Mouse (Mus musculus) heart, adult 8-10 months (tissue): ENCODE results near the gene Car6. TPM values are rescaled to one million over a fixed set of nuclear protein-coding genes. Genes with fewer than 3 reads are reported as not detected.

ENCODE experiments used
- DNase-seq: peaks from one replicate; pipeline ENCODE4 v3.0.0; 2022; ENCODE audit warnings: low spot score
- total RNA-seq, 4 experiments: library from RNA; stranded (reverse); gene quantifications; 2 replicates each; pipeline ENCODE4 v1.2.4; 2022

The Car6 gene
- total RNA-seq, 4 experiments from 2014 or later, result 0.29 TPM; not detected in 3

DNA sequence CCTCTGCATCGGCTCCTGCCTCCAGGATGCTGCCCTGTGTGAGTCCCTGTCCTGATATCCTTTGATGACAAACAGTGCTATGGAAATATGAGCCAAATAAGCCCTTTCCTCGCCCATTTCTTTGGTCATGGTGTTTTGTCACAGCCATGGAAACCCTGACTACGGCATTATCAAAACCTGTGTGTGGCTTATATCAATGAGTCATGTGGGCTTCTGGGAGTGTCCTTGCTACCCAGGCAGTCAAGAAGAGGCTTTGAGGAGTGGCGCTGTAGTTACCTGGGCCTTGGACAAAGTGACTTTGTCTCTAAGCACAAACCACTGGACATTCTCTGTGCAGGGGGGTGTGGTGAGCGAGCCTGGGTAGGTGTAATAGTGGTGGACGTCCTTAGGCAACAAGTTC is 8.9 kb downstream of the Car6 start:
- DNase-seq, result no peak

GRCm38 (mm10) chr4:150188236-150188635 is 12.9 kb downstream of the Car6 start:
- DNase-seq, result no peak

GRCm38 (mm10) chr4:150181304-150181703 is 19.8 kb downstream of the Car6 start:
- DNase-seq, result no peak

- DNase-seq, result no peak
Observed at GRCm38 (mm10) chr4:150178131-150178530, 23.0 kb downstream of the Car6 start.

- no peak for DNase-seq
Observed at GRCm38 (mm10) chr4:150177122-150177521, 24.0 kb downstream of the Car6 start.

DNA sequence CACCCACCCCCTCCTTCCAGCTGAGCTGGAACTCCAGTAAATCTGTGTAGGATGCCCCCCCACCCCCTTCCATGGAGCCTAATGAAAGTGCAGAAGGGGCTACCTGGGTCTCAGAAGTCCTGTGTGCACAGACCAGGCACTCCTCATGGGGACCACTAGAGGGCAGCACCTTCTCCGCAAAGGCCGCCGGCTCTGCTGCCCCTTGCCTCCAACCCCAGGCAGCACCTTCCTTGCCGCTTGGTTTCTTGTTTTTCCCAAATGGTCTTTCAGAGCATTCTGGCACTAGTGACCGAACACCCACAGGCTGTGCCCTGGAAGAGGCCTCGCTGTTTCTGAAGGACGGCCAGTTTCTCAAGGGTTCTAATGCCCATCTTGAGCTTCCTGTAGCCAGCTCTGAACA is 24.6 kb downstream of the Car6 start:
- no peak for DNase-seq

DNA sequence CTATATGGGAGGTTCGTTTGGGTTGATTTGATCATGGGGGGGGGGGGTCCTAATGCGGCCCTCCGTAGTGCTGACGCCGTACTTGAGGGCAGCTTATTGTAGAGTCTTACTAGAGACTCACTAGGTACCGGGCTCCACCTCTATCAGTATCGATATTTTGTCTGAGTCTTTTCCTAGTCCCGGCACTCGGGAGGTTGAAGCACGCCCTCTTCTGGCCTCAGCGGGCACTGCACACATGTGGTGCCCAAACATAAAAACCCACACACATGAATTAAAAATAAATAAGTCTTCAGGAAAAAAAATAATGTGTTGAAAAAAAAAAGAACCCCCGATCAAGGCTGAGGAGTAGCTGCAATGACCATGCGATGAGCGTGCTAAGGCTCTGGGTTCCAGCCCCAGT is 27.1 kb downstream of the Car6 start:
- DNase-seq, result no peak

GRCm38 (mm10) chr4:150173281-150173680 is 27.9 kb downstream of the Car6 start:
- DNase-seq, result peak; percentile 17

DNA sequence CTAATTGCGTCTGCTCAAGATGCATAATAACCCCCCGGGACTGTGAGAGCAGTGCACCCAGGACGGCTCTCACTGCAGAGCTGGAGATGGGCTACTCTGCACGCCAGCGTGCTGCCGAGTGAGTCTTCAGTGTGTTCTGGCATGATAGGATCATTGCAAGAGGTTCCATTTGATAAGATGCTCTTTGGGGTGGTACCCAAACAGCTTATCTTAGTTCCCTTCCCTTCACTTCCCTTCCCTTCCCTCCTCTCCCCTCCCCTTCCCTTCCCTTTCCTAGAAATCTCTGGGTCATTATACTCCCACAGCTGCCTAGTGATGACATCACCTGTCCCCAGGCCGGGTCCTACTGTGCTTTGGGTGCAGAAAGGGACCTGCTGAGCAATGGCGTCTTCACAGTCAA is 29.0 kb downstream of the Car6 start:
- DNase-seq, result no peak

DNA sequence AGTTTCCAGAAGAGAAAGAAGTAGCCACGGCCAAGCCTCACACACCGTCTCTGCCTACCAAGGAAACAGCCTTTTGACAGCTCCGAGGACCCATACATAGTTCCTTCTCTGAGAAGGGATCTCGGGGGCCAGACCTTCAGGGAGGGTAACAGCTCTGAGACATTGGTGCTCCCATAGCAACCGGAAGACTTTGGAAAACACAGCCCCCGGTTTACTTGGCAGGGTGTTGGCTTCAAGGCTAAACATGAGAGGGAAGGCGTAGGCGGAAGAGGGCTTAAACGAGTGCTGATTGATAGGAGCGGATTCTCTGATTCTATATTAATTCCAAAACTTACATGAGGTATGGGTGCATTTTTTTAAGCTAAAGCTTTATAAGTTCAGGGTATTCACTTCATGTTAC is 32.7 kb downstream of the Car6 start:
- no peak for DNase-seq

DNA sequence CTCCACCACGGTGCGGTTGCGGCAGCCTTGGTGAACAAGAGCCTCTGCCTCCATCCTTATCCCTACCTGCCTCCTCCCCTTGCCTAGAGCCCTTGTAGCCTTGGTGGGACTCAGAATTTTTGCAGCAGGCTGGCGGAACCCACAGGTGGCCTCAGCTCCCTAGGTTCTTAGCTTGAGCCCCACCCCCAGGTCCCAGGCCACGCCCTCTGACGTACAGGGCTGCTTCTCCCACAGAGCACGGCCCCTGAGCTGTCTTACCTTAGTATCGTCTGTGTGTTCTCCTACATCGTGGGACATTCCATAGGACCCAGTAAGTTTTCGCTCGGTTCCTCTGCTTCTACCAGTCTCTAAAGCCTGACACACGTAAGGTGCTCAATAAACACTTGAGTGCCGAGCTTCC is 36.3 kb downstream of the Car6 start:
- no peak for DNase-seq

DNA sequence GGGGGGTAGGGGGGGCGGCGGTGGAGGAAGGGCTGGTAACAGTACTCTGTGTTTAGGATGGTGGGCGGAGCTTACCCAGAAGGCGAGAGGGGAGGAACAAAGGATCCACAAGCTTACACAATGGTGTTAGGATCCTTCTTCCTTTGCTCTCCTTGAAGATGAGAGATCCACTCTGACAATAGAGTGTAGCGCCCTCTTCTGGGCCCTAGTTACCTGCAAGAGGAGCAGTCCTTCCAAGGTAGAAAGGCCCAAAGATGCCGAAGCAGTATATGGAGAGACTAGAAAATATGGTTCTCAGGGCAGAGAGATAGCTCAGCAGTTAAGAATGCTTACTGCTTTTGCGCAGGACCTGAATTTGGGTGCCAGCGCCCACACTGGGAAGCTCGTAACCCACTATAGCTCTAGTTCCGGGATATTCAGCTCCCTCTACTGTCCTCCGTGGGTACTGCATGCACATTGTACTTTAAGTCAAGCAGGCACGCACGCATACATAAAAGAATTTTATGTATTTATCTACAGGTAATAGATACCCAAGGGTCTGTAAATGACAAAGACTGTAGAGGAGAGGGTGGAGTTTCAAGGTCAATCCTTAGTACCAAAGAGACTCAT is 38.5 kb downstream of the Car6 start:
- DNase-seq, result no peak

GRCm38 (mm10) chr4:150159458-150159857 is 41.7 kb downstream of the Car6 start:
- no peak for DNase-seq

DNA sequence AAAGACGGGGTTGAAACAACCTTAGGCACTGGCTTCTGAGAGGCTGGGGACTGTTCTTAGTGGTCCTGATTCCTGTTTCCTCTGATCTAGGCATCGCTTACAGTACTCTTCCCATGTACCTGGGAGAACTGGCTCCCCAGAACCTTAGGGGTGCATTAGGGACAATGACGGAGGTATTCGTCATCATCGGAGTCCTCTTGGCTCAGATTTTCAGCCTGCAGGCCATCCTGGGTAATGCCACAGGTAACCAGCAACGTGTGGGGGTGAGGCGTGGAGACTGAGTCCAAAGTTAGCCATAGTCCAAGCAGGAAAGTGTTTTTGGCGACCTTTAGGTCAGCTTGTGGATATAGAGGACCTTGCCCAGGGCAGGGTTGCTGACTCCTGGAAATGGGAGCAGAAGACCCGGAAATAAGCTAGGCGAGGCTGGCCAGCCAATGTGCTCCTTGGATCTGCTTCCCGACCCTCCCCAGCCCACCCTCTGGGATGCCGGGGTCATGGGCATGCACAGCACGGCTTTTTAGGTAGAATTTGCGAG is 43.7 kb downstream of the Car6 start:
- no peak for DNase-seq

- no peak for DNase-seq
Observed at GRCm38 (mm10) chr4:150155731-150156130, 45.4 kb downstream of the Car6 start.

- no peak for DNase-seq
Observed at GRCm38 (mm10) chr4:150155301-150155700, 45.8 kb downstream of the Car6 start.

- no peak for DNase-seq
Observed at GRCm38 (mm10) chr4:150152483-150152882, 48.6 kb downstream of the Car6 start.

DNA sequence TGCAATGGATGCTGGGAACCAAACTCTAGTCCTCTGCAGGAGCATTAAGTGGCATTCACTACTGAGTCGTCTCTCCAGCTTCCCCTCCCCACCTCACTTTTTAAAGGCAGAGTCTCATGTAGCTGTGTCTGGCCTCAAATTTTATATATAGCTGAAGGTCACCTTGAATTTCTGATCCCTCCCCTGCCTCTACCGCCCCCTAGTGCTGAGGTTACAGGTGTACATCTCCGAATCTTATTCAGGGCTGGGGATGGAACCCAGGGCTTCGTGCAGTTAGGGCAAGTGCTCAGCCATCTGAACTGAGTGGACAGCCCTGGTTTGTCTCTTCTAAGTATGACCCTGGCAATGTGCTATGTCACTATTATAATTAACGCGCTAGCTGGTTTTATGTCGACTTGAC is 50.1 kb downstream of the Car6 start:
- no peak for DNase-seq

GRCm38 (mm10) chr4:150146286-150146685 is 54.8 kb downstream of the Car6 start:
- DNase-seq, result no peak

- DNase-seq, result no peak
Observed at GRCm38 (mm10) chr4:150144242-150144641, 56.9 kb downstream of the Car6 start.

DNA sequence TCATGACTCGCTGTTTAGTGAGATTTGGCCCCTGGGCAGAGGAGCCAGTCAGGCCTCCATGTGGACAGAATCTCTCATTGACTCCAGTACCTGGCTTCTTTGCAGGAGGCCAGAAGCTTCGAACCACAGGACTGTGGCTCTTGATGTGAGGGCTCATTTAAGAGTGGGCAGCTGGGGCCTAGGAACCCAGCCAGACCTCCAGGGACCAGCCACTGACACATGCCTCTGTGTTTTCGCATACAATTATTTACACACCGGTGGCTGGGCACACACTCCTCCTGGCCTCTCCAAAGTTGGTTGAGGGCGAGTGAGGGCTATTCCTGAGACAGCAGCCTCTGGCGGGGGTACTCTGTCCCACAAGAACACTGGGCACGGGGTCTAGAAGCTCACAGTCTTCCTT is 60.8 kb downstream of the Car6 start:
- DNase-seq, result no peak

GRCm38 (mm10) chr4:150139090-150139489 is 62.0 kb downstream of the Car6 start:
- DNase-seq, result no peak

GRCm38 (mm10) chr4:150138084-150138543 is 63.0 kb downstream of the Car6 start:
- no peak for DNase-seq
